Mouse (Mus musculus): ENCODE results near the gene Slc25a51.

Gene Slc25a51

DNA sequence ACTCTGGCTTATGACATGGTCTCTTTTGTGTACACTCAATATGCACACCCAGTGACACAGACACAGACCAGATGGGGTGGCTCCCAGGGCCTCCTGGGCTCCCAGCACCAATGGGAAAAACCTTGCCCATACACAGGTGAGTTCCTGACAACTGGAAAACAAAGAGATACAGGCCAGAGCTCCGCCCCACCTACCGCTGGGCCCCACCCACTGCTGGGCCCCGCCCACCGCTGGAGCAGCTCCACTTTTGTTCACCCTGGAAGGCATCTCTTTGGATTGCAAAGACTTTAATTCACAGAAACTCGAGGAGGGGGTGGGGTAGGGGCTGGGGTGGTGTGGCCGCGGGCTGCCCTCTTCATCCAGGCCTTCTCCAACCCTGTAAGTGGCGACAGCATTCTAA, 14.8 kb upstream of the Slc25a51 start:
- DNase-seq (ENCODE audit: low read depth, low spot score) = peak; percentile 80

DNA sequence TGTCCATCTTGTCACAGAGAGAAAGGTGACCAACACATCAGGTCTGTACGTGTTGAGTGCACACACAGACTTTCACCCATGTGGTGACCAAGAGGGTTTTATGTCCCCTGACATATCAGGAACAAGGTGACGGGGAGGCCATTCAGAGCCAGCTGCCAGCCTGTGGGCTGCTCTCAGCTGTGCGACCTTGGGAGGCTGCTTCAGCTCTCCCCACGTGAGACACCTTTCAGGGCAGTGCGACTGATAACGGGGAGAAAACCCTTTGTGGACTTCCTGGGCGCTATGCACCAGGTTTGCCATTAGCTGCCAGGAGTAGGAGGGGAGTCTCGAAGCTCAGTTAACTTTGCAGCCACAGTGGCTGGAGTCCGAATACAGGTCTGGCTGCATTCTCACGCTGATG, 14.1 kb upstream of the Slc25a51 start:
- no peak for DNase-seq (ENCODE audit: low read depth, low spot score)

DNA sequence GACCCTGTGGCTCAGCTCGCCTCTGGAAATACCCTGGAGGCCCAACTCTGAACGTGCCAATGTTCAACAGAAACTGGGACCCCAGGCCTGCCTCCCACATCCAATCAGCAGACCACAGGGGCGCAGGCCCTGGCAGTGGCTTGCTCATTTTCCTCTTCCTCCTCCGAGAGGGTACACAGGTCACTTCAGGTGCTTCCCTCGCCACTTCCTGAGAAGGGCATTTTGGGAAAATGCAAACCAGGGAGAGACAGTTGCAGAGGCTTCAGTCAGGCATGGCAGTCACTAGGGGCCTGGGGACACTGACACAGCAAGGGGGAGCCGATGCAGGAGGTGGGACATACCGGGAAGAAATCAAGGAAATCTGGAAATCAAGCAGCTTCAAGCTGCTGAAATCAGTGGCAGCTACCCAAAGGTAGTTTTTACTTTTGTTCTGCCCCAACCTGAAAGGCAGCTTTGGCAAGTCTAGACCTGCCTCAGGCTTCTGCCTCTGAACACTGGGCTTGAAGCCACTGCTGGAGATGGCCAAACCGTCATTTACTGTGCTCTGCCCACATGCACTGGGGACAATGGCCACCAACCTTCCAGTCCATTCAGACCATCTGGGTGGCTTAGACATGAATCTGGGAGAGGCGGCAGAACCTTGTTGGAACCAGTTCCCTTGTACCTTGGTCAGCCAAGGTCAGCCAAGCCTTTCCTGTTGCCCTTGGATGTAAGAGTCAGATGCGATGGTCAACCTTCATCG, 13.1 kb upstream of the Slc25a51 start:
- DNase-seq (ENCODE audit: low read depth, low spot score) = peak; percentile 38

GRCm38 (mm10) chr4:45420733-45421132, 12.2 kb upstream of the Slc25a51 start:
- no peak for DNase-seq (ENCODE audit: low read depth, low spot score)

DNA sequence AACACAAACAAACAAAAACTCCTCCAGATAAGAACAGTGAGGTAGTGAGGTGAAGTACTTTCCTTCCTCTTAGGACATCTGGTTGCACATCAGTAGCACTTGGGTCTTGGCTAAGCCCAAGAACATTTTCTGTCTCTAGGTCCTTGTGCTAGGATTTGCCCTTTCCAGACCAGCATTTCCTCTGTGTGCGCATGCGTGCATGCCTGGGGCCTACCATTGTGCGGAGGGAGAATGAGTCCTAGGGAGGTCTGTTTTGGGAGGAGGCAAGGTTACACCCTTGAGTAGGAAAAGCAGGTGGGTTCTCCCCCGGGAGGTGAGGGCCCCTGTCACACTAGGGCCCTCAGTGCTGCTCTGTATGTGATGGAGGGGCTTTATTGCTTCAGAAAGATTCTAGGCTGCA, 10.5 kb upstream of the Slc25a51 start:
- DNase-seq (ENCODE audit: low read depth, low spot score) = peak; percentile 51

DNA sequence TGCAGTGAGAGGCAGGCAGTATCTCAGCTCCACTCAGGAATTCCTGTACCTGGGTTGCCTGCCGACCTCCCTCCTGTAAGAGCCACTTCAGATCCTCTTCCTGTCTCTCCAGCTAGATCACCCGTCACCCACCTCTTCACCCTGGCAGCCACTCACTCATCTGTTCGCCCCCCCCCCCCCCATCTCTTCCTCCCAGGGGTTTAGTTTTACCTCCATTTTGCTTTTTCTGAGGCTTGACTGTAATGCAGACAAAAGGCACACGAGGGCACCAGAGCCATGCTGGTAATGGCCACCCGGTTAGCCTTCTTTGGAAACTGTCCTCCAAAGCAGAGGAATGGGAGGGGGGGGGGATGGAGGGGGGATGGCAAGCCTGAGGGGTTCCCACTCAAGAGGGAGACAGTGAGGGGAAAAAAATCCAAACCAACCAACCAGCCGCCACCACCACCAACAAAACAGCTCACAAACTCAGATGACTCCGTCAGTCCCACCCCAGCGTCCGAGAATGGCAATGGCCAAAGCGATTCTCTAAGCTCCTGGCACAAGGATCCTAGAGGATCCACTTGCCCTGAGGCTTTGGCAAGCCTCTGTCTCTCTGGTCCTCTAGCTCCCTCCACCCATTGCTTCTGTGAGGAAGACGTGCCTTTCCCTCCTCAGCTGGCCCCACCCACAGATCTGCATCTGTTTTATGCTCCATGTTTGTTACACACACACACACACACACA, 9.8 kb upstream of the Slc25a51 start:
- peak; percentile 64 for DNase-seq (ENCODE audit: low read depth, low spot score)

GRCm38 (mm10) chr4:45416314-45416713, 7.7 kb upstream of the Slc25a51 start:
- DNase-seq (ENCODE audit: low read depth, low spot score) = no peak

DNA sequence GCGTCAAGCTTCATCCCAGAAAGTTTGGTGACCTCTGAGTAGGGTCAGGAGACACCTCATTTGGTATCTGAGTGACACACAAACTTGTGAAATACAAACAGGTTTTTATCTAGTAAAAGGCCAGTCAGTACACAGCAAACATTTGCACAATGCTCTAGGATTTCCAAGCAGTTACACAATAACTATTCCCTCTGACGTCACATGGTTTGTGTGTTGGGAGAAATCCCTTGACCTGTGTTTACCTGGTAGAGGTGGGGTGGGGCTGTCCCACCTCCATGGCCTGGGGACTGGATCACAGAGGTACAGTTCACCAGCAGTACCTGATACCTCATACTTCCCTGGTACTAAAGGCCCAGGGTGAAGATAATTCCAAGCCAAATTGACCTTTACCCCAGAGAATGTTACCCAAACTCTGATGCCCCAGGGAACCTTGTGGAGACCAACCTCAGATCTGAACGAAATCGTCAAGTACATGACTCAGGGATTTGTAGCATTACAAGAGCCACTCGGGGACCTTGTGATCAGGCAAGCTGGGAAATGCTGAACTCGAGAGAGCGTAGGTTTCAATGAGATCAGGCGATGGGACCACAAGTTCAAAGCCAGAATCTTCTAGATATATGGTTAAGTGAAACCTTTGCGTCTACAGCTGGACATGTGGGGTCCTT, 5.2 kb upstream of the Slc25a51 start:
- no peak for DNase-seq (ENCODE audit: low read depth, low spot score)

DNA sequence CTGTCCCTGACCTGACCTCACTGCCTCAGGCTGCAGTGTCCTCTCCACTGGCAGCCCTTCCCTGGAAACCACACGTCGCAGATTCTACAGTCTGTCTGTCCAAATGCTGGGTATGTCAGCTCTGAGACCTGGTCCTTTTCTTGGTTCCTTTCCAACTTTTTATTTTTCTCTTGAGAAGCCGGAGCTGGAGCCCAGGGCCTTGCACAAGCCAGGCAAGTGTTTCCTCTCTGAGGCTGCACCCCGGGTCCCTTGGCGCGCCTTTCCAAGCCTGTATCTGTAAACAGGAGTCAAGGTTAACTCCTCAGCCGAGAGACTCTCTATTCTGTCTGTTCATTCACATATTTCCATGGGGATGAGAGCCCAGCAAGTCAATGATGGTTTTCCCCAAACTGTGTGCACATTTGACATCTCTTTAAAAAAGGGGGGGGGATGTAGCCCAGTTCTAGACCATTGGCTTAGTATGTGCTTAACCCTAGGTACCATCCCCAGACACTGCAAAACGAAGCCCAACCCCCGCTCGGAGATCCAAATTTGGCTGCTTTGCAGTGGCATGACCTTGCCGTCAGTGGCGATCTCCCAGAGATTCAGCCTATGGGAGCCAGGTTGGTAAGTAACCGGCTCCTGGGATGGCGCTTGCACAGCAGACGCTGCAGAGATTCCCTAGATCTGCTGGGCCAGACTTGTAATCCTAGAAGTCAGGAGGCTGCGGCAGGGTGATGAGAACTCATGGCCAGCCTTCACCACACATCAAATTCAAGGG, 4.0 kb upstream of the Slc25a51 start:
- DNase-seq (ENCODE audit: low read depth, low spot score) = no peak

- no peak for DNase-seq (ENCODE audit: low read depth, low spot score)
These were observed 2.7 kb upstream of the Slc25a51 start for GRCm38 (mm10) chr4:45411181-45411790.

GRCm38 (mm10) chr4:45409270-45409669, 704 bp upstream of the Slc25a51 start:
- peak; percentile 88 for DNase-seq (ENCODE audit: low read depth, low spot score)

- peak; percentile 61 for DNase-seq (ENCODE audit: low read depth, low spot score)
These were observed 747 bp downstream of the Slc25a51 start for GRCm38 (mm10) chr4:45407703-45408334.

DNA sequence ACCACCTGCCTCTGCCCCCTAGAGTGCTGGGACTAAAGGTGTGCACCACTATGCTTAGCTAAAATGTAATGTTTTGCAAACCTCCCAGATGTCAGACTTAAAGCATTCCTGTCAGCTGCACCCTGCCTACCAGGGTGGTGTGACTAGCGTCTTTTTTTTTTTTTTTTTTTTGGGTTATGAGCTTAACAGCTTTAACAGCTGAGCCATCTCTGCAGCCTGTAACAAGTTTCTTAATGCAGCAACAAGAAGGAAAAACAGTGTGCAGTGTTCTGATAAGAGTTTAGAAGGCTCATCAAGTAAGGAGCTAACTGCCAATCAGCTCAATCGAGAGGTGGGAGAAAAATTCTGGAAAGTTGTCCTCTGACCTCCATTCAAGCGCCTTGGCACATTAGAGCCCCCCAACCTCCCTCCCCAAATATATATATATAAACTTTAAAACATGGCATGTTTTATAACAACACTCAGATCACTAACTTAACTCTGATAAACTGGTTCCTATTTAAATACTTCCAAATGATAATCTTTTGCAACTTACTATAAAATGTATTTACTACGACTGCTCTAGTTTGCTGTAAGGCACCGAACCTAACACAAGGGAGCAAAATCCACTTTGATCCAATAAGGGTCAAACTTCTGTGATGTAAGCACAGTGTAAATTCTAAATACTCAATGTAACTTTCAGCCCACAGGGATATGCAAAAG, 1.4 kb downstream of the Slc25a51 start:
- DNase-seq (ENCODE audit: low read depth, low spot score) = no peak

GRCm38 (mm10) chr4:45406397-45406796, 2.2 kb downstream of the Slc25a51 start:
- DNase-seq (ENCODE audit: low read depth, low spot score) = no peak

DNA sequence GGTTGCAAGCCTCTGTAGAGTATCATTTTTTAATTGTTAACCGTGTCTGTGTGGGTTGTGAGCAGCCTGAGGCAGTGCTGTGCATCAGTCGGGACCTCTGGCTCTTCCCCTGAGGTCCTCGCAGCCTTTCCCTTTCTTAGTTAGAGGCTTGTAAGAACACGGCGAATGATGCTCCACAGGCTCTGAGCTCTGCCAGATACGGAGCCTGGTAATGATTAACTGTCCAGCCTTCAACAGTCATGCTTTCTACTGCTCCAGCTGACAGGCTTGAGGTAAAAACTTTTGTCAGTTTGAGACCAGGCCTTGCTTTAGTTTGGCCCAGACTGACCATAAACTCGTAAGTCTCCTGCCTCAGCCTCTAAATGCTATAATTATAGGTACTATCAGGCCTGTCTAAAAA, 3.3 kb downstream of the Slc25a51 start:
- DNase-seq (ENCODE audit: low read depth, low spot score) = no peak

DNA sequence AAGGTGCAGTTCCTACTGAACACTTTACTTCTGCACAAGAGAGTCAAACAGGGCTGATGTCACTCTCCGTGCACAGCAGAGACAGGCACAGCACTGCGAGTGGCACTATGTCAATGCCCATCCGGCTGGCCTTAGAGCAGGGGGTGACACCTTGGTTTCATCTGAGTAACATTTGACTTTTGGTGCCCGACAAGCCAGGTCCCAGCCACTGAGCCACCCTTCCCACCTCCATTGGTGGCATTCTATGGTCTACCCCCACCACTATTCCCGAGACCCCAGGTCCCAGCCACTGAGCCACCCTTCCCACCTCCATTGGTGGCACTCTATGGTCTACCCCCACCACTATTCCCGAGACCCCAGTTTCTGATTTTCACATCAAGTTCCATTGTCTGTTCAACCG, 4.5 kb downstream of the Slc25a51 start:
- no peak for DNase-seq (ENCODE audit: low read depth, low spot score)

DNA sequence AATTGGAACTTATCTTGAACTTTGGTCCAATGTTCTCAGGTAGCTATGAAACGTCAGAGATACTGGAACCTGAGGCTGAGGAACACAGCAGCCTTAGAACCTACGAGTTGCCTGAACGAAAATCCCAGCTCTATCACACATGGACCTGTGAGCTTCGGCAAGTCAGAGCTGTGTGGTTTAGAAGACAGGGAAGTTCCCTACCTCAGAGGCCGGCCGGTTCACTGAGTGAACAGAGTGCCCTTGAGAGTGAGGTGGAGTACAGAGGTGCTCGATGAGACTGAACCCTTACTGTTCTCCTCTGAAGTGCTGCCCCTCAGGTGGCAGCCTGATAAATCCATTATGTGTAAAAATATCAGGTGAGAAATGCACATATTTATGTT, 5.1 kb downstream of the Slc25a51 start:
- no peak for DNase-seq (ENCODE audit: low read depth, low spot score)

GRCm38 (mm10) chr4:45402878-45403498, 5.6 kb downstream of the Slc25a51 start:
- no peak for DNase-seq (ENCODE audit: low read depth, low spot score)

- no peak for DNase-seq (ENCODE audit: low read depth, low spot score)
These were observed 6.3 kb downstream of the Slc25a51 start for GRCm38 (mm10) chr4:45402281-45402680.

Data from ES-CJ7 (cell line).